Mouse (Mus musculus) heart, postnatal 0 days (tissue): Measurements from ENCODE around the gene Glg1.

Experiments used
- CTCF ChIP-seq: IDR thresholded peaks from 2 replicates; pipeline ENCODE4 v1.5.1; 2016; ENCODE audit warnings: antibody characterized with exemption, control low read depth, low read depth
- EP300 ChIP-seq: IDR thresholded peaks from 2 replicates; pipeline ENCODE4 v1.6.1; 2016; ENCODE audit warnings: antibody characterized with exemption, low read depth

DNA sequence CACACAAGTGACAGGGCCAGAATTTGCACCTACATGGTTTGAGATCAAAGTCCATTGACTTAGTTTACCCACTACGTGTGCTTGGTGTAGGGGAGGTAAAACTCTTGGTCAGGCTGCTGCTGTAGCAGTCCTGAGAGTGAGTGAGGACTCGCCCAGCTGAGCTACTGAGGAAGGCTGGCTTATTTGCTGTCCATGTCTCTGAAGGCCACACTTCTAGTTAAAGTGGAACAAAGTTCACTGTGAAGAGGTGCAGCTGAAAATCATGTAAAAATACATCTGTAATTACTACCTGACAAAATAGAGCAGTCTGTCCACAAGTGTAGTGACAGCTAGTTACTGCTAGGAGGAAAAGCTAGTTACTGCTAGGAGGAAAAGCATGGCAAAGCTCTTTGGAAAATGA lies 55.7 kb downstream of the Glg1 start:
- no peak for TF ChIP-seq EP300
- TF ChIP-seq CTCF: no peak
